Mouse (Mus musculus): ENCODE results near the gene Wdr77. TPM values are rescaled to one million over a fixed set of nuclear protein-coding genes. Genes with fewer than 3 reads are reported as not detected.

The Wdr77 gene
- polyA plus RNA-seq, 1 experiment, result 105 TPM

- no peak for TF ChIP-seq GATA1 (IDR thresholded peaks at IDR 0.05; ENCODE audit: low read length)
Observed at GRCm38 (mm10) chr3:106001416-106002370, 42.5 kb downstream of the Wdr77 start.

- TF ChIP-seq GATA1 (IDR thresholded peaks at IDR 0.05; ENCODE audit: low read length), result no peak
Observed at GRCm38 (mm10) chr3:106014546-106014945, 55.4 kb downstream of the Wdr77 start, which contains the start of gene Pifo. Gene Pifo (minus strand): TSS chr3:106014646.

Other genes with a start within 250 kb of the Wdr77 start
- gene Rap1a, start 158.0 kb upstream of the Wdr77 start, polyA plus RNA-seq (2012), result 17.1 and 25.4 TPM in 2 replicates
- not detected in 2 replicates for gene Adora3, start 88.5 kb upstream of the Wdr77 start, polyA plus RNA-seq (2012)
- gene Tmigd3, start 88.5 kb upstream of the Wdr77 start, polyA plus RNA-seq (2012), result not detected in 2 replicates
- gene I830077J02Rik, start 26.7 kb upstream of the Wdr77 start, polyA plus RNA-seq (2012), result 0.56 TPM in 2 replicates
- gene Atp5f1, start 730 bp downstream of the Wdr77 start, polyA plus RNA-seq (2012), result 96.5 and 102 TPM in 2 replicates
- 0.13 and 0.23 TPM in 2 replicates for gene Ovgp1, start 14.3 kb downstream of the Wdr77 start, polyA plus RNA-seq (2012)
- gene Pifo, start 55.3 kb downstream of the Wdr77 start, polyA plus RNA-seq (2012), result not detected in 2 replicates
- not detected in 2 replicates for gene Chil5, start 73.4 kb downstream of the Wdr77 start, polyA plus RNA-seq (2012)
- gene Chia1, start 153.9 kb downstream of the Wdr77 start, polyA plus RNA-seq (2012), result not detected in 2 replicates
- not detected in 2 replicates for gene Chil3, start 208.2 kb downstream of the Wdr77 start, polyA plus RNA-seq (2012)